Mouse (Mus musculus) right cerebral cortex, postnatal 36 days (tissue): Measurements from ENCODE around the gene Spata17.
A peak's percentile ranks its signal among the peaks of the same experiment; 100 is the strongest.

Experiments
- DNase-seq, 2 experiments: peaks; one replicate each; pipeline ENCODE4 v3.0.0; 2022; ENCODE audit warnings: low spot score in 2 of 2, mixed read lengths in 1 of 2

Spata17 gene

GRCm38 (mm10) chr1:187215181-187216116, at the start of gene Spata17, which contains the start of gene Gpatch2:
Gene Spata17 (minus strand): TSS chr1:187215465.
Gene Gpatch2 (plus strand): TSS chr1:187215508.
- DNase-seq = peak; percentile 55 to 63

GRCm38 (mm10) chr1:187258756-187259155, 43.5 kb upstream of the Spata17 start:
- DNase-seq = no peak

GRCm38 (mm10) chr1:187250741-187251262, 35.5 kb upstream of the Spata17 start:
- no peak for DNase-seq

GRCm38 (mm10) chr1:187244734-187245133, 29.5 kb upstream of the Spata17 start:
- DNase-seq = no peak

GRCm38 (mm10) chr1:187241329-187241728, 26.1 kb upstream of the Spata17 start:
- no peak for DNase-seq

GRCm38 (mm10) chr1:187240304-187240703, 25.0 kb upstream of the Spata17 start:
- DNase-seq = no peak

- DNase-seq = no peak
These were observed 22.8 kb upstream of the Spata17 start for GRCm38 (mm10) chr1:187238061-187238460.

GRCm38 (mm10) chr1:187236296-187236695, 21.0 kb upstream of the Spata17 start:
- DNase-seq = no peak

GRCm38 (mm10) chr1:187235161-187235560, 19.9 kb upstream of the Spata17 start:
- DNase-seq = no peak

- DNase-seq = no peak
These were observed 17.8 kb upstream of the Spata17 start for GRCm38 (mm10) chr1:187232996-187233615.

GRCm38 (mm10) chr1:187232196-187232955, 17.1 kb upstream of the Spata17 start:
- no peak for DNase-seq

GRCm38 (mm10) chr1:187230255-187230654, 15.0 kb upstream of the Spata17 start:
- no peak for DNase-seq

GRCm38 (mm10) chr1:187228414-187229146, 13.3 kb upstream of the Spata17 start:
- DNase-seq = no peak

GRCm38 (mm10) chr1:187226328-187227025, 11.2 kb upstream of the Spata17 start:
- no peak for DNase-seq

- no peak for DNase-seq
These were observed 5.5 kb upstream of the Spata17 start for GRCm38 (mm10) chr1:187220756-187221155.

- no peak for DNase-seq
These were observed 1.6 kb upstream of the Spata17 start for GRCm38 (mm10) chr1:187216620-187217410.

- no peak for DNase-seq
These were observed 4.5 kb downstream of the Spata17 start for GRCm38 (mm10) chr1:187210736-187211135.

- no peak for DNase-seq
These were observed 5.8 kb downstream of the Spata17 start for GRCm38 (mm10) chr1:187209496-187209895.

- DNase-seq = no peak
These were observed 9.8 kb downstream of the Spata17 start for GRCm38 (mm10) chr1:187205506-187205905.

- DNase-seq = no peak
These were observed 36.7 kb downstream of the Spata17 start for GRCm38 (mm10) chr1:187178546-187178945.
